Mouse (Mus musculus) ES-Bruce4 (cell line): ENCODE data around the gene Nrxn1.

ENCODE experiments used
- CTCF ChIP-seq: IDR thresholded peaks from one replicate; pipeline ENCODE4 v1.8.1; 2011; ENCODE audit warnings: low read depth, low read length
- POLR2A ChIP-seq: IDR thresholded peaks from one replicate; pipeline ENCODE4 v1.8.1; 2011; ENCODE audit warnings: low read length; ENCODE audit not compliant: insufficient read depth

DNA sequence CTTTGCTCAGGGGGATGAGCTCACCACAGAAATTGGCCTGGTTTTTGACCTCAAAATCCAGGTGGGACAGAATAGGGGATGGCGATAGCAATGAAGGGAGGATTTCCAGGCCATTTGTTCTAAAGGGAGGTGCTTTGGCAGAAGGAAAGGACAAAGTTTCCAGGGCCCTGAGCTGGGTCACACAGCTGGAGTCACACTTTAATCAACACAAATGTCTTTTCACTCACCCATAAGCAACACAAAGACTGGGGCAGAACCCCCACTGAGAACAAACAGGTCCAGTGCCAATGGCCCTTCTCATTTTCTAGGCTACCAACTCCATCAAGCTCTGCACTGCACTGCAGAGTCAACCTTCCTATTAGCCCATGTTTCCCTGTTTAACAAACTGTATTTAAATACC, 249.0 kb downstream of the Nrxn1 start:
- no peak for TF ChIP-seq CTCF
- TF ChIP-seq POLR2A, result no peak
